Mouse (Mus musculus) myocyte (in vitro differentiated cells): ENCODE measurements around the gene Dip2c.

Source experiments
- MAX ChIP-seq: IDR thresholded peaks from one replicate; pipeline ENCODE4 v1.6.1; 2011; ENCODE audit warnings: low read depth, mild to moderate bottlenecking, control low read depth
- MYOD1 ChIP-seq, 3 experiments: IDR thresholded peaks; one replicate each; pipeline ENCODE4 v1.6.1; 2011; ENCODE audit warnings: control low read depth in 2 of 3, low read depth in 2 of 3, mild to moderate bottlenecking in 2 of 3, moderate library complexity in 1 of 3; ENCODE audit not compliant: insufficient read length in 2 of 3, control insufficient read depth in 1 of 3
- POLR2A ChIP-seq: IDR thresholded peaks from one replicate; pipeline ENCODE4 v1.6.1; 2011; ENCODE audit warnings: low read depth, mild to moderate bottlenecking, control low read depth, moderate library complexity; ENCODE audit not compliant: insufficient read length
- REST ChIP-seq: IDR thresholded peaks from one replicate; pipeline ENCODE4 v1.6.1; 2011; ENCODE audit warnings: mild to moderate bottlenecking, control low read depth, moderate library complexity; ENCODE audit not compliant: insufficient read depth, insufficient read length
- USF1 ChIP-seq: IDR thresholded peaks from one replicate; pipeline ENCODE4 v1.6.1; 2011; ENCODE audit warnings: low read depth, mild to moderate bottlenecking, control low read depth, moderate library complexity

- TF ChIP-seq POLR2A = no peak
- no peak for TF ChIP-seq USF1
- TF ChIP-seq MAX = no peak
- TF ChIP-seq REST = no peak
- TF ChIP-seq MYOD1 (IDR thresholded peaks at IDR 0.05; ENCODE audit: control insufficient read depth in 1 of 3, insufficient read length in 2 of 3, low read depth in 2 of 3) = no peak
Measured at GRCm38 (mm10) chr13:9455979-9456378, 179.7 kb downstream of the Dip2c start.
